Mouse (Mus musculus) limb, embryonic 14.5 days (tissue): ENCODE measurements at regions not wholly inside any gene's neighbourhood (a gene's known extent, or its start where the extent isn't known, plus 50 kb on each side); places are given as distances from the start of the nearest gene placed in this dataset.
A peak's percentile ranks its signal among the peaks of the same experiment; 100 is the strongest.

Experiments
- ATAC-seq: fragments of 200-750 bp; cut with Nextera tagmentation; 2 replicates; pipeline ENCODE4 v1.8.0; 2017; ENCODE audit warnings: low read depth, moderate number of reproducible peaks, moderate TSS enrichment; ENCODE audit not compliant: low FRiP score
- DNase-seq: peaks from one replicate; pipeline ENCODE4 v3.0.0-alpha.2; 2015; ENCODE audit warnings: low spot score
- H3K27ac ChIP-seq: fragments of 300-500 bp; sonication (generic); replicated peaks from 2 replicates; pipeline ENCODE4 v1.5.1; 2014; ENCODE audit warnings: low read depth, mild to moderate bottlenecking, low read length, moderate library complexity, mixed read lengths
- H3K27me3 ChIP-seq: fragments of 300-500 bp; sonication (generic); 2 replicates; pipeline ENCODE4 v1.6.1; 2014; ENCODE audit warnings: low read length, mixed read lengths; ENCODE audit not compliant: control insufficient read depth, insufficient read depth
- H3K36me3 ChIP-seq: fragments of 300-500 bp; sonication (generic); 2 replicates; pipeline ENCODE4 v1.6.1; 2014; ENCODE audit warnings: mild to moderate bottlenecking, low read length, moderate library complexity, mixed read lengths; ENCODE audit not compliant: control insufficient read depth, insufficient read depth
- H3K4me1 ChIP-seq: fragments of 300-500 bp; sonication (generic); 2 replicates; pipeline ENCODE4 v1.6.1; 2014; ENCODE audit warnings: antibody characterized with exemption, low read length, mixed read lengths; ENCODE audit not compliant: control insufficient read depth, insufficient read depth
- H3K4me2 ChIP-seq: fragments of 300-500 bp; sonication (generic); replicated peaks from 2 replicates; pipeline ENCODE4 v1.6.1; 2014; ENCODE audit warnings: low read depth, mild to moderate bottlenecking, low read length, moderate library complexity; ENCODE audit not compliant: severe bottlenecking
- H3K4me3 ChIP-seq: fragments of 300-500 bp; sonication (generic); replicated peaks from 2 replicates; pipeline ENCODE4 v1.5.1; 2014; ENCODE audit warnings: low read length
- H3K9ac ChIP-seq: fragments of 300-500 bp; sonication (generic); 2 replicates; pipeline ENCODE4 v1.6.1; 2014; ENCODE audit warnings: mild to moderate bottlenecking, low read depth, low read length, moderate library complexity; ENCODE audit not compliant: severe bottlenecking
- H3K9me3 ChIP-seq: fragments of 300-500 bp; sonication (generic); 2 replicates; pipeline ENCODE4 v1.6.1; 2016; ENCODE audit warnings: low read length; ENCODE audit not compliant: control insufficient read depth
- POLR2A ChIP-seq: fragments of 200-500 bp; IDR thresholded peaks from 2 replicates; pipeline ENCODE4 v1.8.0; 2012; ENCODE audit warnings: inconsistent platforms, mild to moderate bottlenecking, moderate library complexity, borderline replicate concordance; ENCODE audit not compliant: insufficient read depth, insufficient read length; ENCODE audit errors: extremely low read depth
- WGBS: fragments of 180-500 bp; shearing (Covaris S2); extraction: QIAGEN DNeasy Blood & Tissue Kit; methylation state at CpG from one replicate; pipeline ENCODE4 v1.1.7; 2014; 5-methylcytosine and 5-hydroxymethylcytosine counted together

DNA sequence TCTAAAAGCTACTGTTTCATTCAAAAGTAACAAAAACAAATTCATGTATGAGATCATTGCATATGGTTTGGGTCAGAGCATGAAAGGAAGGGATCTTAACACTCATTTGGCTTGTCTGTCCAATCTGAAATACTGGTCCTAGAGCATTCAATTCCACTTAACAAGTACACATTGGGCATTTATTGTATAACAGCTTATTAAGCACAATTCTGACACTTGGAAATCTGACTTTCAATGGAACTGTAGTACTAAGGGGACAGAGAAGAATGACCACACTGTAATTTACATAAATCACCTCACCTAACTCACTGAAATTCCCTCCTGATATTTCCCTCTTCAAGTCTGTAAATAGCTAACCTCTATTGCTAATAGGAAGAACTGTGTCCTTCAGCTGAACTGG is 201.5 kb upstream of the Ldb2 start:
- DNase-seq: no peak
- Histone ChIP-seq H3K4me2 (no peak overlapping the region), H3K4me1 (no peaks in the 10 kb centered on the region), H3K4me3 (no peak overlapping the region), H3K27ac (no peak overlapping the region), H3K9ac (no peak overlapping the region), H3K9me3 (no peaks in the 10 kb centered on the region), H3K27me3 (no peaks in the 10 kb centered on the region), H3K36me3 (no peaks in the 10 kb centered on the region)
- no peak for ATAC-seq
- TF ChIP-seq POLR2A: no peak

DNA sequence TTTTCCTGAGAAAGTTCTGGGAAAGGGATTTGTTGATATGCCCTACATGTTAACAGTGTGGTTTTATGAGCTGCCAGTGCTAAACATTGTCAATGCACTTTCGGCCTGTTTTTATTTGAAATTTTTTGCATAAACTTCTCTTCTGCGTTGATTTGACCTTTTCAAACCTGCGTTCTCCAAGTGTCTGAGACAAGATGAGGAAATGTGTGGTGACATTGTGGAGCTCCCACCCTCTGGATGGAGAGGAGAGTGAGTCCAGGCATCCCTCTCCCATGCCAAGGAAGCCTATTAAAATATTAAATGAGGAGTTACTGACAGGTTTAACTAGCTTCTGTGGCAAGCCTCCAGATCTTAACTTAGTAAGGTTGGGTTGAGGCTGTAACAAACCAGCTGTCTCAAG is 199.6 kb upstream of the Ldb2 start:
- H3K4me2 ChIP-seq: no peak overlapping the region
- H3K4me3 ChIP-seq: no peak overlapping the region
- peak; percentile 34 for DNase-seq
- H3K9me3 ChIP-seq: no peaks in the 10 kb centered on the region
- no peak for TF ChIP-seq POLR2A
- no peaks in the 10 kb centered on the region for H3K27me3 ChIP-seq
- no peak for ATAC-seq
- no peaks in the 10 kb centered on the region for H3K4me1 ChIP-seq
- 38% methylated on average over 3 of the region's 3 CpGs for WGBS
- no peak overlapping the region for H3K9ac ChIP-seq
- H3K36me3 ChIP-seq: no peaks in the 10 kb centered on the region
- H3K27ac ChIP-seq: no peak overlapping the region

DNA sequence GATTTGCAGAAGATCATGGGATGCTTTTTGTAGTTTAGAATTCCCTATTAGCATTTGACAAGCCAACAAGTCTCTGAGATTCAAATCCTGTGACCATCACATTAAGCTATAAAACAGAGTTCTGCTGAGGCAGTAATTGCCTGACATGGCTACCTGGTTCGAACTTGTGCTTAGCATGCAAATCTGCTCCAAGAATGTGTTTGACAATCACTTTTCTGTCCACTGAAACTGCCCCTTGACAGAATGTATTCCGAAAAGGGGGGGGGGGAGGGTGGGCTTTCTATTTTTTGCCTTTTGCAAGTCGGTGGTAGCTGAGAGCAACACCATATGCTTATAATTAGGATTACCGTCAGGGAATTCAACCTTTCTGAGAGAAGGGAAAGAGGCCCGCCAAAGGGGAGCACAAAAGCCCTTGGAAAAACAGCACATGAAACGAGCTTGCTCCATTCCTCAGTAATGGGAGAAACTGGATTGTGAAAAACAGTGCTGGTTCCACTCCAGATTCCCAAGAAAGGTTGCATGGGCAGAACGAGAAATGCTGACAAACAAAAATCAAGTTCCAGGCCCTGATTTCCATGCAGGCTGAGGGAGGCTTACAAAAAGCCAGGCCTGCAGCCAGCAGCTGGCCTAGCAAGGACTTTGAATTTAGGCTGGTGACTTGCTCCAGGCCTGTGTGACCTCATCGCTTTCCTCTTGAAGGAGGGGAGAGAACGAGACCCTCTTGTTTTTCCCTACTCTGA is 176.1 kb upstream of the Ldb2 start:
- ATAC-seq: peak; percentile 89
- no peak for TF ChIP-seq POLR2A
- H3K4me3 ChIP-seq: no peak overlapping the region

DNA sequence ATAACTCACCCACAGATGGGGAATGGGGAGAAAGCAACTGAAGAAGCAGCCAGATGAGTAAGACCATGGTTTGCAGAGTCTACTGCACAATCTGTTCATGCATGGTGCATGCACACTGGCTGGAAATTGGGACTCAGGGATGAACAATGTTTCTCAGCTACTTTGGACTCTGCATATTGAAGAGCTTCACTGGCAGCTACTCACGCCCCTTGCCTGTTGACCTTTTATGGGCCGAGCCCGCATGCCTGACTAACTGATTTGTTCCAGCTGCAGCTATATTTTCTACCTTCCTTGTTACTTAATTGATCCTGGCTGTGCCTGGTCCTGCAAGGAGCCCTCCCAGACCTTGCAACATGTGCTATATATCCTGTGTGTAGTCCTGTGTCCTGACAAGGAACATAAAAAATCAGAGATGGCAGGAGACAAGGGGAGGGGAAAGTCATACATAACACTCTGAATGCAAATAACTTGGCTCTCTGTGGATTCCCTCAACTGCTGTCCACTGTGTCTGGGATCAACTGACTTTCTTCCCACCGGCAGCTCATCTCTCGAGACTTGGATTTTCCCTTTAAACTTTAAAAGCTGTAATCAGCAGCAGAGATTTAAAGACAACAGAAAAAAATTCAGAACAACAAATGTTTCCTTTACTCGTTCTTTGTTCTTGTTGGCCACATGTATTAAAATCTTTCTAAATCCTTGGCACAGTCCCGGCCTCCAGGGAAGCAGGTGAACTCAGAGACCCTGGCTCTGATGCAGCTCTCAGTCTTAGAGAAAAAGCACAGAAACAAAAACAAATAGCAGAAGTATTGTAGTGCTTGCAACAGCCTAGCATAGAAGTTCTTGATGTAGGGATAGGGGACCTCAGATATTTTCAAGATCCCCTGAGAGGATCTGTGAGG is 143.8 kb upstream of the Ldb2 start:
- Histone ChIP-seq H3K4me3 (no peak overlapping the region), H3K9me3 (no peaks in the 10 kb centered on the region), H3K27me3 (no peaks in the 10 kb centered on the region), H3K27ac (peak overlapping the region; percentile 41; the same call in 1 of the 2 replicates), H3K4me2 (peak overlapping the region; percentile 9; the same call in 1 of the 2 replicates), H3K4me1 (peaks cover 14% of the 10 kb centered on the region), H3K9ac (no peak overlapping the region), H3K36me3 (no peaks in the 10 kb centered on the region)
- peak; percentile 77 for ATAC-seq
- DNase-seq: peak; percentile 62
- 9% methylated on average over 7 of the region's 7 CpGs for WGBS
- no peak for TF ChIP-seq POLR2A

More for the DNA sequence above, 176.1 kb upstream of the Ldb2 start:
- H3K36me3 ChIP-seq: no peaks in the 10 kb centered on the region
- H3K9ac ChIP-seq: peak overlapping the region; percentile 3; the same call in 1 of the 2 replicates
- peaks cover 14% of the 10 kb centered on the region for H3K4me1 ChIP-seq
- H3K4me2 ChIP-seq: no peak overlapping the region
- no peaks in the 10 kb centered on the region for H3K9me3 ChIP-seq
- DNase-seq: peak; percentile 81
- 20% methylated on average over 9 of the region's 9 CpGs for WGBS
- H3K27ac ChIP-seq: peak overlapping the region; percentile 95
- no peaks in the 10 kb centered on the region for H3K27me3 ChIP-seq

DNA sequence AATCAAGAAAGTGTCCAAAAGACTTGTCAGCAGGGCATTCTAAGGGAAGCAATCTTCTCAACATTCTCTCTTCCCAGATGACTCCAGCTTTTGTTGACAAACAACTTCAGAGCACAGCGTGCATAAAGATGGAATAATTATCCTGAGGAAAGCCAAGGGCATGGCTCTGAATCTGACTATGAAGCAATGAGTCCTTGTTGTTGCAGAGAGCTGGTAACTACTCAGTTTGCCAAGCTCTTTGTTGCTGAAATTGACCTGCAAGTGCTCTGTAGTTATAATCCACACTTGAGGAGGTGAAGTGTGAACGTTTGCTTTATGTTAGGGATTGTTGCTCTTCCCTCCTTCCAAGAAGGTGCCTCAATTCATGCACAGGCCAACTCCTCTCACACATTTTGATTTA is 143.1 kb upstream of the Ldb2 start:
- DNase-seq: no peak
- no peaks in the 10 kb centered on the region for H3K36me3 ChIP-seq
- ATAC-seq: no peak
- H3K27ac ChIP-seq: 0 out of 2 replicates have a peak overlapping the region, but pooled peaks have one; percentile 38
- no peak overlapping the region for H3K4me3 ChIP-seq
- WGBS: 36% methylated on average over 2 of the region's 2 CpGs
- no peaks in the 10 kb centered on the region for H3K27me3 ChIP-seq
- no peaks in the 10 kb centered on the region for H3K9me3 ChIP-seq
- no peak overlapping the region for H3K9ac ChIP-seq
- H3K4me1 ChIP-seq: peaks cover 14% of the 10 kb centered on the region
- H3K4me2 ChIP-seq: no peak overlapping the region
- TF ChIP-seq POLR2A: no peak
